Mouse (Mus musculus): ENCODE results near the gene E030030I06Rik.
"Not testable (repeated sequence)": the region's sequence is repeated elsewhere in the genome, so short reads cannot be mapped to it uniquely, and the experiment has no call there.

DNA sequence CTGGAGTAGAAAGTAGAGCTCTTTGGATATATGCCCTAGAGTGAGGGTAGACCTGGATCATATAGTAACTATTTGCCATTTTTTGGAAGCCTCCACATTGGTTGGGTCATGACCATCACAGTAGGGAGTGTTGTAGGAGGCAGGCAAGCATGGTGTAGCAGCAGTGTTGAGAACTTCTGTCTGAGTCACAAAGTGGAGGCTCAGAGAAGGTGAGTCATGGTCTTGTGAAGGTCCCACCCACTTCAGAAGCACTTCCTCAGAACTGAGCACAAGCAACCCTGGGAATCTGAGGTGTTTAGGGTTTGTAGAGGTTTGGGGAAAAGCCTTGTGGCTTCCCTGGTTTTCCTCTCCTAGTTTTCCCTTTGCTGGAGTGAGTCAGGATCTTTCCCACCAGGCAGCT, 20.0 kb upstream of the E030030I06Rik start:
- not testable (repeated sequence) for TF ChIP-seq EP300 (IDR thresholded peaks at IDR 0.05; ENCODE audit: insufficient read depth, low read depth, low read length); CTCF (IDR thresholded peaks at IDR 0.05)

Data from heart, adult 2 months (tissue).